Mouse (Mus musculus): ENCODE results near the gene Aip. TPM values are rescaled to one million over a fixed set of nuclear protein-coding genes. Genes with fewer than 3 reads are reported as not detected.

Gene Aip
- polyA plus RNA-seq, 1 experiment from 2014 or later: 94.5 TPM

- Histone ChIP-seq H3K4me3 (ENCODE audit: low read depth, low read length) (no peak overlapping the region), H3K4me2 (no peak overlapping the region), H3K36me3 (ENCODE audit: insufficient read depth) (no peaks in the 10 kb centered on the region), H3K9me3 (ENCODE audit: low read depth, low read length) (no peaks in the 10 kb centered on the region), H3K9ac (no peak overlapping the region), H3K27ac (ENCODE audit: low read depth) (no peak overlapping the region), H3K4me1 (ENCODE audit: insufficient read depth) (no peaks in the 10 kb centered on the region), H3K27me3 (ENCODE audit: insufficient read depth, low read length) (no peaks in the 10 kb centered on the region)
- ATAC-seq (ENCODE audit: insufficient read depth) (no peak), DNase-seq (no peak)
- 95% methylated on average over 3 of the region's 3 CpGs for WGBS
- no peak for TF ChIP-seq CTCF (IDR thresholded peaks at IDR 0.05; ENCODE audit: low read depth)
These were observed 35.2 kb downstream of the Aip start for GRCm38 (mm10) chr19:4090446-4090845.

GRCm38 (mm10) chr19:4089128-4089527 is 36.5 kb downstream of the Aip start:
- Histone ChIP-seq H3K9me3 (ENCODE audit: low read depth, low read length) (no peaks in the 10 kb centered on the region), H3K36me3 (ENCODE audit: insufficient read depth) (no peaks in the 10 kb centered on the region), H3K4me3 (ENCODE audit: low read depth, low read length) (no peak overlapping the region), H3K4me2 (no peak overlapping the region), H3K9ac (no peak overlapping the region), H3K4me1 (ENCODE audit: insufficient read depth) (no peaks in the 10 kb centered on the region), H3K27ac (ENCODE audit: low read depth) (no peak overlapping the region), H3K27me3 (ENCODE audit: insufficient read depth, low read length) (no peaks in the 10 kb centered on the region)
- no peak for TF ChIP-seq CTCF (IDR thresholded peaks at IDR 0.05; ENCODE audit: low read depth)
- WGBS: 75% methylated on average over 6 of the region's 6 CpGs
- ATAC-seq (ENCODE audit: insufficient read depth) (no peak), DNase-seq (no peak)

GRCm38 (mm10) chr19:4088146-4088545 is 37.5 kb downstream of the Aip start:
- WGBS: 30% methylated on average over 5 of the region's 5 CpGs
- H3K4me3 ChIP-seq (ENCODE audit: low read depth, low read length): no peak overlapping the region
- TF ChIP-seq CTCF (IDR thresholded peaks at IDR 0.05; ENCODE audit: low read depth): no peak
- no peaks in the 10 kb centered on the region for H3K4me1 ChIP-seq (ENCODE audit: insufficient read depth)
- H3K27ac ChIP-seq (ENCODE audit: low read depth): no peak overlapping the region
- H3K9ac ChIP-seq: no peak overlapping the region
- no peaks in the 10 kb centered on the region for H3K9me3 ChIP-seq (ENCODE audit: low read depth, low read length)
- no peaks in the 10 kb centered on the region for H3K36me3 ChIP-seq (ENCODE audit: insufficient read depth)
- H3K27me3 ChIP-seq (ENCODE audit: insufficient read depth, low read length): no peaks in the 10 kb centered on the region
- DNase-seq (no peak), ATAC-seq (ENCODE audit: insufficient read depth) (no peak)
- H3K4me2 ChIP-seq: no peak overlapping the region

GRCm38 (mm10) chr19:4087090-4087489 is 38.6 kb downstream of the Aip start:
- WGBS: 77% methylated on average over 5 of the region's 5 CpGs
- no peak for ATAC-seq (ENCODE audit: insufficient read depth)

GRCm38 (mm10) chr19:4086156-4086555 is 39.5 kb downstream of the Aip start:
- no peak overlapping the region for H3K9ac ChIP-seq
- H3K4me1 ChIP-seq (ENCODE audit: insufficient read depth): no peaks in the 10 kb centered on the region
- H3K4me3 ChIP-seq (ENCODE audit: low read depth, low read length): no peak overlapping the region
- DNase-seq (no peak), ATAC-seq (ENCODE audit: insufficient read depth) (no peak)
- H3K27me3 ChIP-seq (ENCODE audit: insufficient read depth, low read length): no peaks in the 10 kb centered on the region
- H3K4me2 ChIP-seq: no peak overlapping the region
- no peak overlapping the region for H3K27ac ChIP-seq (ENCODE audit: low read depth)
- 85% methylated on average over 15 of the region's 15 CpGs for WGBS
- H3K9me3 ChIP-seq (ENCODE audit: low read depth, low read length): no peaks in the 10 kb centered on the region
- no peaks in the 10 kb centered on the region for H3K36me3 ChIP-seq (ENCODE audit: insufficient read depth)
- no peak for TF ChIP-seq CTCF (IDR thresholded peaks at IDR 0.05; ENCODE audit: low read depth)

More at GRCm38 (mm10) chr19:4087090-4087489, 38.6 kb downstream of the Aip start:
- H3K4me2 ChIP-seq: no peak overlapping the region
- H3K36me3 ChIP-seq (ENCODE audit: insufficient read depth): no peaks in the 10 kb centered on the region
- no peak for DNase-seq
- no peak for TF ChIP-seq CTCF (IDR thresholded peaks at IDR 0.05; ENCODE audit: low read depth)
- H3K27me3 ChIP-seq (ENCODE audit: insufficient read depth, low read length): no peaks in the 10 kb centered on the region
- no peaks in the 10 kb centered on the region for H3K9me3 ChIP-seq (ENCODE audit: low read depth, low read length)
- H3K4me3 ChIP-seq (ENCODE audit: low read depth, low read length): no peak overlapping the region
- no peaks in the 10 kb centered on the region for H3K4me1 ChIP-seq (ENCODE audit: insufficient read depth)
- H3K9ac ChIP-seq: no peak overlapping the region
- H3K27ac ChIP-seq (ENCODE audit: low read depth): no peak overlapping the region

- Histone ChIP-seq H3K9me3 (ENCODE audit: low read depth, low read length) (no peaks in the 10 kb centered on the region), H3K4me1 (ENCODE audit: insufficient read depth) (no peaks in the 10 kb centered on the region), H3K27me3 (ENCODE audit: insufficient read depth, low read length) (no peaks in the 10 kb centered on the region), H3K4me2 (no peak overlapping the region), H3K36me3 (ENCODE audit: insufficient read depth) (no peaks in the 10 kb centered on the region), H3K27ac (ENCODE audit: low read depth) (no peak overlapping the region), H3K9ac (no peak overlapping the region), H3K4me3 (ENCODE audit: low read depth, low read length) (no peak overlapping the region)
- DNase-seq (no peak), ATAC-seq (ENCODE audit: insufficient read depth) (no peak)
- 75% methylated on average over 1 of the region's 1 CpGs for WGBS
- peak; percentile 15; the same call in 1 of the 2 replicates for TF ChIP-seq CTCF (IDR thresholded peaks at IDR 0.05; ENCODE audit: low read depth)
These were observed 40.7 kb downstream of the Aip start for GRCm38 (mm10) chr19:4084984-4085383.

- ATAC-seq (ENCODE audit: insufficient read depth) (peak; percentile 31; the same call in 1 of the 2 replicates), DNase-seq (peak; percentile 15)
- Histone ChIP-seq H3K27ac (ENCODE audit: low read depth) (no peak overlapping the region), H3K4me3 (ENCODE audit: low read depth, low read length) (no peak overlapping the region), H3K9me3 (ENCODE audit: low read depth, low read length) (no peaks in the 10 kb centered on the region), H3K4me1 (ENCODE audit: insufficient read depth) (no peaks in the 10 kb centered on the region), H3K27me3 (ENCODE audit: insufficient read depth, low read length) (no peaks in the 10 kb centered on the region), H3K36me3 (ENCODE audit: insufficient read depth) (no peaks in the 10 kb centered on the region), H3K4me2 (no peak overlapping the region), H3K9ac (no peak overlapping the region)
- 23% methylated on average over 8 of the region's 8 CpGs for WGBS
- peak; percentile 41 for TF ChIP-seq CTCF (IDR thresholded peaks at IDR 0.05; ENCODE audit: low read depth)
These were observed 41.8 kb downstream of the Aip start for GRCm38 (mm10) chr19:4083826-4084225.

- Histone ChIP-seq H3K27me3 (ENCODE audit: insufficient read depth, low read length) (no peaks in the 10 kb centered on the region), H3K4me3 (ENCODE audit: low read depth, low read length) (no peak overlapping the region), H3K4me2 (no peak overlapping the region), H3K4me1 (ENCODE audit: insufficient read depth) (no peaks in the 10 kb centered on the region), H3K9ac (no peak overlapping the region), H3K27ac (ENCODE audit: low read depth) (no peak overlapping the region), H3K36me3 (ENCODE audit: insufficient read depth) (no peaks in the 10 kb centered on the region), H3K9me3 (ENCODE audit: low read depth, low read length) (no peaks in the 10 kb centered on the region)
- DNase-seq (no peak), ATAC-seq (ENCODE audit: insufficient read depth) (no peak)
- no peak for TF ChIP-seq CTCF (IDR thresholded peaks at IDR 0.05; ENCODE audit: low read depth)
- 76% methylated on average over 7 of the region's 7 CpGs for WGBS
These were observed 42.3 kb downstream of the Aip start for GRCm38 (mm10) chr19:4083316-4083715.

Measured in lung, embryonic 14.5 days (tissue).